Mouse (Mus musculus): ENCODE measurements around the gene Vps52. TPM values are rescaled to one million over a fixed set of nuclear protein-coding genes. Genes with fewer than 3 reads are reported as not detected.
"Not testable (repeated sequence)": the region's sequence is repeated elsewhere in the genome, so short reads cannot be mapped to it uniquely, and the experiment has no call there.

The Vps52 gene
- polyA plus RNA-seq, 1 experiment from 2014 or later = 49.1 TPM

DNA sequence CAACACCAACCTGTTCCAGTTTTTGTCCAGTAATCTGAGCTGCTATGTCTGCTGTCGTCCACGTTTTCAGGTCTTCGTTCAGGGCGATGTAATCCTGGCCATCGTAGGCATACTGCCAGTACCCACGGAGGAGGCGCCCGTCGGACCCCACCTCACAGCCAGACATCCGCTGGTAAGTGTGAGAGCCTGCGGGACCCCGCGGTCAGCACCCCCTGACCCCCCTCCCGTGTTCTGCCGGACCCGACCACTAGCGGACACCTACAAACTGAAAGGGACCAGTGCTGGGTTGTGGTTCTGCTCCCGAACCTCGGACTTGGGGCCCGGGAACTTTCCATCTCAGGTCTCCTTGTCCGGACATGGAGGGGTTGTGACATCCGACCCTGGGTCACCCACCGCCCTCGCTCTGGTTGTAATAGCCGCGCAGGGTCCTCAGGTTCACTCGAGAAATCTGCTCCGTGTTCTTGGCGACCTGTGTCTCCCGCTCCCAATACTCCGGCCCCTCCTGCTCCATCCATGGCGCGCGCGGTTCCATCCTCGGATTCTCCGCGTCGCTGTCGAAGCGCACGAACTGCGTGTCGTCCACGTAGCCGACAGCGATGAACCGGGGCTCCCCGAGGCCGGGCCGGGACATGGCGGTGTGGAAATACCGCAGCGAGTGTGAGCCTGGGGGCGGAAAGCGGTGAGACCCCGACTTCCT, 22.4 kb downstream of the Vps52 start:
- Histone ChIP-seq H3K4me3 (ENCODE audit: low read depth, low read length) (peak overlapping the region; percentile 50), H3K9me3 (ENCODE audit: control insufficient read depth, low read length) (no peaks in the 10 kb centered on the region), H3K9ac (ENCODE audit: low read depth, low read length) (peak overlapping the region; percentile 38), H3K27ac (ENCODE audit: low read depth, low read length) (no peak overlapping the region), H3K4me2 (peak overlapping the region; percentile 87), H3K36me3 (ENCODE audit: control insufficient read depth, insufficient read depth, low read length) (no peaks in the 10 kb centered on the region), H3K27me3 (replicated peaks; ENCODE audit: control insufficient read depth, insufficient read depth, low read length) (peaks cover 18% of the 10 kb centered on the region), H3K4me1 (replicated peaks; ENCODE audit: control insufficient read depth, insufficient read depth, low read length) (peaks cover 21% of the 10 kb centered on the region)
- DNase-seq (ENCODE audit: low spot score) (no peak), ATAC-seq (replicated peaks; ENCODE audit: low FRiP score) (no peak)
- WGBS = 2% methylated on average over 57 of the region's 57 CpGs

DNA sequence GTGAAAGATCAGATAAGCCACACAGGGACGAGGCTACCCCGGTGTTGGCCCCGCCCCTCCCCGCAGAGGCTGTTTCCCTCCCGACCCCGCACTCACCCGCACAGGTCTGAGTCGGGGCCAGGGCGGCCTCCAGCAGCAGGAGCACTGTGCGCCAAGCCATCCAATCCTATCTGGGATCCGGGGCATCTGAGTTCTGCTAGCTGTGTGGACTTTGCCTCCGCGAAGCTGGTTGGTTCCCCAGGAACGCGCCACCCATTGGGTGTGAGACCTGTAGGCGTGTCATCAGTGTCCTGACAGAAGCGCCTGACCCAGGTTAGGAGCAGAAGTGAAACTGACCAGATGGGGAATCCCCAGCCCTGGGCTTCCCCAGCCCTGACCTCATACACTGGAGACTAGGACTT, 23.0 kb downstream of the Vps52 start:
- Histone ChIP-seq H3K9ac (ENCODE audit: low read depth, low read length) (peak overlapping the region; percentile 38), H3K27ac (ENCODE audit: low read depth, low read length) (peak overlapping the region; percentile 43; the same call in 1 of the 2 replicates)

DNA sequence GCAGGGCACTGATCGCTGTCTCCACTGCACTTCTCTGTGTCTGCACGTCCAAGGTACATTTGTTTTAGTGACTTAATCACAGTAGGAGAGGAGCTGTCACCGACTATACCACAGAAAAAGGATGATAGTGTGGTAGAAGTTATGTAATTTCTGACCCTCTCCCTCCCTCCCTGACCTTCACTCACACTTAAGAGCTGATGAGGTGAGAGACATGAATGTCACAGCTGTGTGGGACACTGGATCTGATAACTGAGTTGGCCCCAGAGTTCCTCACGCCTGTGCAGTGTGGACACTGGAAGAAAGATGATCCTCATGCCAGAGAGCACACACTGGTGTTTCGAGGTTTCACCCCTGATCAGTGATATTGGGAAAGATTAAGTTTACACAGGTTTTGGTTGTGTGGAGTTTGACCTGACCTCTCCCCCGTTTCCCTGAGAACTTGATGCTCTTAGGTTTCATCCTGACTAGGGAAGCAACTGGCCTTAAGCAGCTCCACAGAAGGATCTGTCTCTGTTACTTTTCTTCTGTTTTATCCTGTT, 24.0 kb downstream of the Vps52 start:
- WGBS = 63% methylated on average over 6 of the region's 6 CpGs

More for the DNA sequence above, 23.0 kb downstream of the Vps52 start:
- Histone ChIP-seq H3K36me3 (ENCODE audit: control insufficient read depth, insufficient read depth, low read length) (no peaks in the 10 kb centered on the region), H3K4me3 (ENCODE audit: low read depth, low read length) (peak overlapping the region; percentile 50), H3K9me3 (ENCODE audit: control insufficient read depth, low read length) (no peaks in the 10 kb centered on the region), H3K27me3 (replicated peaks; ENCODE audit: control insufficient read depth, insufficient read depth, low read length) (peaks cover 18% of the 10 kb centered on the region), H3K4me2 (peak overlapping the region; percentile 87), H3K4me1 (replicated peaks; ENCODE audit: control insufficient read depth, insufficient read depth, low read length) (peaks cover 21% of the 10 kb centered on the region)
- 1% methylated on average over 17 of the region's 17 CpGs for WGBS
- ATAC-seq (replicated peaks; ENCODE audit: low FRiP score) (peak; percentile 82), DNase-seq (ENCODE audit: low spot score) (peak; percentile 68)

DNA sequence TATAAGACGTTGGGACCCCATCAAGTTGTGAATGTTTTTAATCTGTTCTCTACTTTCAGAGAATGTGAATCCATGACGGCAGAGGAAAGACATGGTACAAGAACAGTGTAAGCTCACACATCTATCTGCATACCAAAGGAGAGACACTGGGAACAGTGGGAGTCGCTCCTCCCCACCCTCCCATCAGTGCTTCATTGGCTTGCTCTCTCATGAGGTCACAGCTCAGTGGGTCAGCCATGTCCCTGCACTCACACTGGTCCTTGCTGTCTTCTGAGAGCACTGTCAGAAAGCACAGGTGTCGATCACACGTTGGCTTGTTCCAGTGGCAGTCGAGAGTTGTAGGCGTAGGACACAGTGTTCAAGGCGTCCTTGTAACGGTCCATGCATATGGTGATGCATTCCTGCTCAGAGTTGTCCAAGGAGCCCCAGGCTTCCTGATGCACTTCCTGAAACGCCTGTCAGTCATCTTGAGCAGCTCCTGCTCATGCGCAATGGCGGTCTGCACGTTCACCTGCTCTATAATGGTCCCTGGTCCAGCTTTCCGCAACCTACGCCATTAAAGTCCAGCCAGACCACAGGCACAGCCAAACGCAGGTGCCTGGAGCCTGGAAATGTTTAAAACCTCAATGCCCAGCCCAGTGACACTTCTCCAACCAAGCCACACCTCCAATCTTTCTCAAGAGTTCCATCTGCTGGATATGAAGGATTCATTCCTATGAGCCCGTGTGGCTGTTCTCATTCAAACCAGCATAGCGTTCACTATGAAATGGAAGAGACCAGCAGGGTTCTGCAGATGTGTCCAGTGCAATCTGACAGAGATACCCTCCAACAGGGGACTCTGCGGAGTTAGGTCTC, 24.8 kb downstream of the Vps52 start:
- WGBS = 79% methylated on average over 19 of the region's 19 CpGs
- Histone ChIP-seq H3K36me3 (ENCODE audit: control insufficient read depth, insufficient read depth, low read length) (no peaks in the 10 kb centered on the region), H3K27me3 (replicated peaks; ENCODE audit: control insufficient read depth, insufficient read depth, low read length) (peaks cover 18% of the 10 kb centered on the region), H3K4me3 (ENCODE audit: low read depth, low read length) (no peak overlapping the region), H3K9ac (ENCODE audit: low read depth, low read length) (no peak overlapping the region; the same call in 1 of the 2 replicates), H3K4me2 (no peak overlapping the region; the same call in 1 of the 2 replicates), H3K9me3 (ENCODE audit: control insufficient read depth, low read length) (no peaks in the 10 kb centered on the region), H3K4me1 (replicated peaks; ENCODE audit: control insufficient read depth, insufficient read depth, low read length) (peaks cover 21% of the 10 kb centered on the region), H3K27ac (ENCODE audit: low read depth, low read length) (no peak overlapping the region; the same call in none of the 2 replicates)
- DNase-seq (ENCODE audit: low spot score) (no peak), ATAC-seq (replicated peaks; ENCODE audit: low FRiP score) (no peak)

More for the DNA sequence above, 24.0 kb downstream of the Vps52 start:
- Histone ChIP-seq H3K27ac (ENCODE audit: low read depth, low read length) (no peak overlapping the region), H3K9ac (ENCODE audit: low read depth, low read length) (no peak overlapping the region), H3K4me2 (no peak overlapping the region), H3K9me3 (ENCODE audit: control insufficient read depth, low read length) (no peaks in the 10 kb centered on the region), H3K4me1 (replicated peaks; ENCODE audit: control insufficient read depth, insufficient read depth, low read length) (peaks cover 21% of the 10 kb centered on the region), H3K27me3 (replicated peaks; ENCODE audit: control insufficient read depth, insufficient read depth, low read length) (peaks cover 18% of the 10 kb centered on the region), H3K4me3 (ENCODE audit: low read depth, low read length) (no peak overlapping the region), H3K36me3 (ENCODE audit: control insufficient read depth, insufficient read depth, low read length) (no peaks in the 10 kb centered on the region)
- ATAC-seq (replicated peaks; ENCODE audit: low FRiP score) (no peak), DNase-seq (ENCODE audit: low spot score) (no peak)

DNA sequence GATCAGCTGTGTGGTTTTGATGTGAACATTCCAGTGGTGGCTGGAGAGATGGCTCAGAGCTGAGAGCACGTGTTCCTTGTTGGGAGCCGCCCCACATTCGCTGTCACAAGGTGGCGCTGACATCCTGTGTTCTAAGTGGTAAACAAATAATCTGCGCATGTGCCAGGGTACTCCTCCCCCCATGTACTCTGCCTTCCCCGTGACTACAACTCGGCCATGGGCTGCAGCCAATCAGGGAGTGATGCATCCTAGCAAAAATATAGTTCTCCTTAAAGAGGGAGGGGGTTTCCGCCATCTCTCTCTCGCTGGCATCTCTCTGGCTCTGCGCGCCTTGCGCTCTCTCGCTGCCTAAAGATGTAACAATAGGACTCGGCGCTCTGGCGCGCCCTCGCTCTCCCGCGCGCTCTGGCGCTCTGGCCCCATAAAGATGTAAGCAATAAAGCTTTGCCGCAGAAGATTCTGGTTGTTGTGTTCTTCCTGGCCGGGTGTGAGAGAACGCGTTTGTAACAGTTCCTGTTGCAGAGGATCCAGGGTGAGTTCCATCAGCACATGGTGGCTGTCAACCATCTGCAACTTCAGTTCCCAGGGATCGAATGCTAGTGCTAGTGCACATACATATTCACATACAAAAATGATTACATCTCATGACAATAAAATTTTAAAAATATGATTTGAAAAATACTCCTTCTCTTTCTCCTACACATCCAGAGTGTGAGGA, 25.7 kb downstream of the Vps52 start:
- 1% methylated on average over 27 of the region's 27 CpGs for WGBS
- H3K4me2 ChIP-seq = peak overlapping the region; percentile 74
- H3K9me3 ChIP-seq (ENCODE audit: control insufficient read depth, low read length); H3K36me3 ChIP-seq (ENCODE audit: control insufficient read depth, insufficient read depth, low read length): not testable (repeated sequence)
- H3K27ac ChIP-seq (ENCODE audit: low read depth, low read length) = peak overlapping the region; percentile 68; the same call in 1 of the 2 replicates
- ATAC-seq (replicated peaks; ENCODE audit: low FRiP score) (peak; percentile 81), DNase-seq (ENCODE audit: low spot score) (peak; percentile 85)
- H3K4me3 ChIP-seq (ENCODE audit: low read depth, low read length) = peak overlapping the region; percentile 57
- H3K27me3 ChIP-seq (replicated peaks; ENCODE audit: control insufficient read depth, insufficient read depth, low read length) = peaks cover 18% of the 10 kb centered on the region
- H3K9ac ChIP-seq (ENCODE audit: low read depth, low read length) = peak overlapping the region; percentile 61; the same call in 1 of the 2 replicates
- peaks cover 21% of the 10 kb centered on the region for H3K4me1 ChIP-seq (replicated peaks; ENCODE audit: control insufficient read depth, insufficient read depth, low read length)

DNA sequence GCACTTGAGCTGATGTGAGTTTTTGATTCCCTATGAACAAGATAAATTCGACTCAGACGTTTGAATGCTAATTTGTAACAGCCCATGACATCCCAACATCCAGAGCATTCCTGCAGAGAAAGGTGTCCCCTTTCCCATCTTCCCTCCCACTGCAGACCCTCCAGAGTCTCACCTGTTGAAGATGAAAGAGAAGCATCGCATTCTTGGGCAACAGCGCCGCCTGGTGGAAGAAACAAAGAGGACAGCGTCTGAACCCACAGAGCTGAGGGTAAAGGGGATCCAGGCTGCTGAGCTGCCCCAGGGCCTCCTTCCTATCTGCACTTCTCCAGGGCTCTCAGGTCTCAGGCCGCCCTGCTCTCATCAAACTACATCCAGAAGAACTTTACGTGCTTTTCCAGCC, 26.5 kb downstream of the Vps52 start:
- H3K9me3 ChIP-seq (ENCODE audit: control insufficient read depth, low read length); H3K27ac ChIP-seq (ENCODE audit: low read depth, low read length); ATAC-seq (replicated peaks; ENCODE audit: low FRiP score); H3K4me3 ChIP-seq (ENCODE audit: low read depth, low read length); H3K36me3 ChIP-seq (ENCODE audit: control insufficient read depth, insufficient read depth, low read length); DNase-seq (ENCODE audit: low spot score); H3K9ac ChIP-seq (ENCODE audit: low read depth, low read length): not testable (repeated sequence)
- Histone ChIP-seq H3K27me3 (replicated peaks; ENCODE audit: control insufficient read depth, insufficient read depth, low read length) (peaks cover 18% of the 10 kb centered on the region), H3K4me2 (peak overlapping the region; percentile 74), H3K4me1 (replicated peaks; ENCODE audit: control insufficient read depth, insufficient read depth, low read length) (peaks cover 21% of the 10 kb centered on the region)
- WGBS = 4% methylated on average over 8 of the region's 8 CpGs

DNA sequence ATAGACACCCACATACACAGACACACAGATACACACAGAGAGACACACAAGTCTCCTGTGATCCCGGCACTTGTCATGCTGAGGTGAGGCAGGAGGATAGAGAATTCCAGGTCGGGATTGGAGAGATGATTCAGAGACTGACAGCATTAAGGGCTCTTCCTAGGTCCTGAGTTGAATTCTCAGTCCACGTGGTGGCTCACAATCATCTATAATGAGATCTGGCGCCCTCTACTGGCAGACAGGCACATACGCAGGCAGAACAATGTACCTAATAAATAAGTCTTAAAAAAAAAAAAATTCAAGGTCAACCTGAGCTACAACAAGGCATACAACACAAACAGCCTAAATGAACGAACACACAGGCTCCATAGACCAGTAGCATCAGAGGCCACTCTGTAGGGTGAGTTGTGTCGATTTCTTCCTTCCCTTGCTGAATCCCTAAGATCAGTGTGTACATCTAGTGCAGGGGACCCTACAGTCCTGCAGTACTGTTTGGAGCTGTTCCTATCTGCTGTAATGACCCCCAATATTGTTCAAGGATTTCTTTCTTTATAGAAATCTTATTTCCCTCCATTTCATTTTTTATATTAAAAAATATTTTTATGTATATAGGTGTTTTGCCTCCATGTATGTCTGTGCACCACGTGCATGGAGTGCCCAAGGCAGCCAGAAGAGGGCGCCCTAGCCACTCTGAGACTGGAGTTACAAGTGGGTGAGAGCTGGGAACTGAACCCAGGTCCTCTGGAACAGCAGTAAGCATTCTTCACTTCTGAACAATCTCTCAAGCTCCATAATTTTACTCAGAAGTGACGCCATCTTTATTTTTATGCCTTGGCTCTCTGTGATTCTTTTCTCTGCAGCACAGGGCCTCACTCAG, 36.4 kb downstream of the Vps52 start:
- Histone ChIP-seq H3K27me3 (replicated peaks; ENCODE audit: control insufficient read depth, insufficient read depth, low read length) (no peaks in the 10 kb centered on the region; the same call in 1 of the 2 replicates), H3K36me3 (ENCODE audit: control insufficient read depth, insufficient read depth, low read length) (no peaks in the 10 kb centered on the region), H3K27ac (ENCODE audit: low read depth, low read length) (no peak overlapping the region), H3K4me2 (no peak overlapping the region), H3K4me1 (replicated peaks; ENCODE audit: control insufficient read depth, insufficient read depth, low read length) (no peaks in the 10 kb centered on the region), H3K4me3 (ENCODE audit: low read depth, low read length) (no peak overlapping the region), H3K9ac (ENCODE audit: low read depth, low read length) (no peak overlapping the region), H3K9me3 (ENCODE audit: control insufficient read depth, low read length) (no peaks in the 10 kb centered on the region)
- ATAC-seq (replicated peaks; ENCODE audit: low FRiP score) = no peak; the same call in 1 of the 2 replicates
- WGBS = 31% methylated on average over 10 of the region's 10 CpGs
- peak; percentile 40 for DNase-seq (ENCODE audit: low spot score)
